Mouse (Mus musculus) Patski (cell line): ENCODE results near the gene Mpdz. TPM values are rescaled to one million over a fixed set of nuclear protein-coding genes. Genes with fewer than 3 reads are reported as not detected.

Experiments used
- ATAC-seq: fragments of 100-300 bp; one replicate; pipeline ENCODE4 v1.8.0; 2021
- CTCF ChIA-PET: fragments of 350-600 bp; sonication (Branson Sonifier 250); formaldehyde crosslinking; loops from one replicate; lab custom pipeline; 2022; ENCODE audit warnings: inconsistent platforms; lab: Charles Lee
- POLR2A ChIA-PET: fragments of 350-600 bp; sonication (Branson Sonifier 250); formaldehyde crosslinking; loops from one replicate; lab custom pipeline; 2022; ENCODE audit warnings: antibody characterized with exemption, inconsistent platforms; lab: Charles Lee
- DNase-seq: peaks from one replicate; pipeline ENCODE4 v3.0.0-alpha.2; 2011; ENCODE audit warnings: low read depth, low spot score
- H3K27me3 ChIP-seq: fragments of 371-371 bp; one replicate; pipeline ENCODE4 v1.5.1; 2021
- CTCF ChIP-seq: fragments of 100-300 bp; IDR thresholded peaks from one replicate; pipeline ENCODE4 v1.5.1; 2021
- in situ Hi-C: fragments of 300-500 bp; cut with MboI; formaldehyde crosslinking; loops from 3 replicates; pipeline ENCODE4 v1.11.1; 2018; ENCODE audit warnings: low pct_unique_long_range_greater_than_20kb, mixed read lengths
- polyA plus RNA-seq: library from polyadenylated mRNA; unstranded; gene quantifications from one replicate; pipeline ENCODE4 v1.2.3, GENCODE M21; 2021

The Mpdz gene
- polyA plus RNA-seq, 1 experiment from 2014 or later: 27.0 TPM

GRCm38 (mm10) chr4:81249245-81249644 is 193.4 kb downstream of the Mpdz start:
- DNase-seq (no peak), ATAC-seq (no peak)
- no peak for TF ChIP-seq CTCF
- in situ Hi-C loops: loop anchor here (5.0 kb wide), 1 partner anchor 382 kb away; no protein-coding TSS in a partner anchor
- no peaks in the 10 kb centered on the region for H3K27me3 ChIP-seq
- CTCF ChIA-PET: interaction anchor here (0.9 to 5.4 kb wide), 3 partner anchors 27 to 376 kb away, joined by 3 to 49 read pairs (median 3); no protein-coding TSS in a partner anchor
- POLR2A ChIA-PET: interaction anchor here (1.2 kb wide), 1 partner anchor 39 kb away, joined by 3 read pairs; no protein-coding TSS in a partner anchor

DNA sequence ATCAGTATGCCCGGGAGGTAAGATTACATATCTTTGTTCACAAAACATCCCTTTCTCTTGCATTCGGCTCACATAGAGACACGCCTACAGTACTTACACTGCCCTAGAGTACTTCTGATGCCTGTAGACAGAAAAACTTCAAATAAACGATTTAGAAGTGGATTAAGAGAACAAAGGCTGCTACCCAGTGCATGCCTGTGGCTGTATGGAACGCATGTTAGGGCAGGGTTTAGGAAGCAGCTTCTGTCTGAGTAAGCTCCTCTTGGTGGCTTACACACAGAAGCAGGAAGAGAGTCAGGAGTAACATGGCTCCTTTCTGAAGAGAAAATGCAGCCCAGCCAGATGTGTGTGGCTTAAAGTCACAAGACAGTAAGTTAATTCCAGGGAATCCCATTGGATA is 206.4 kb downstream of the Mpdz start:
- ATAC-seq: no peak
- H3K27me3 ChIP-seq: no peaks in the 10 kb centered on the region
- ChIA-PET POLR2A (no interaction called here), CTCF (interaction anchor here (1.0 kb wide), 1 partner anchor 10 kb away, joined by 3 read pairs; no protein-coding TSS in a partner anchor)
- DNase-seq: no peak
- in situ Hi-C loops: no loop called here
- no peak for TF ChIP-seq CTCF
